In the genomic region with DNA sequence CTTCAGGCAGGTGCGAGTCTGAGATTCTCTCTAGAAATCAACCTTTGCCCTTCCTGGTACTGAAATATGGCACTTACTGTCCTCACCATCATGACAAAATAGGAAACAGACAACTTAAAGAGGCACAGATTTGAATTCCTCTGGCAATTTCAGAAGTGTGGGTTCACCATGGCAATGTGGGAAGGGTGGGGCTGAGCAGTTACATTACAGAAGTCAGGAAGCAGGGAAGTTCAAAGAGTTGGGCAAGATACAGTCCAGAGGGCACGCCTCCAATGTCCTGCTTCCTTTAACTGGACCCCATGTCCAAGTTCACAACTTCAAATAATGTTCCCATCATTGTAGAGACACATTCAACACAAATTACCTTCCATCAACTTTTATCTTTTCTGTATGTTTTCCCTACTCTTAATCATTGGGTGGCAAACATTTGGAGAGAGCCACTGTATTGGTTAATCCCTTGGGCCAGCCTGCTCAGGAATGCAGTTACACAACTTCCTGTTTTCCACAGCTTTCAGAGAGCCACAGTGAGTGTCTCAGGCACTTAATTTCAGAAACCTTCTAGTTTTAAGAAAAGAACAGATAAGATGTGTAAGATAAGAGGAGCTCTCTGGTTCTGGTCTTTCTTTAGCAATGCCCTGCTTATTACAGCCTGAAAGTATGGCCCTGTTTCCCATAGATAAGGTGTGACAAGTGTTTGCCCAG, we compare ENCODE assay signal across 19 mouse cellular contexts. TPM values are rescaled to one million over a fixed set of nuclear protein-coding genes. Genes with fewer than 3 reads are reported as not detected.
DNase-seq lines count a peak whose midpoint lies in the region; ATAC-seq and TF ChIP-seq lines count a peak whose summit lies in the region.
"Had no signal": no experiment of that assay in that cellular context is flagged by ENCODE, and none has a peak within 500 bp of the region (broad histone marks: within the 10 kb centered on the region; RNA-seq: fewer than 3 reads in every experiment).

No protein-coding gene starts in this region.

- WGBS in liver, postnatal 0 days (ENCODE audit: insufficient replicate concordance) = 56% methylated on average over 2 of the region's 2 CpGs
- 63% methylated on average over 2 of the region's 2 CpGs for WGBS in liver, embryonic 11.5 days
- WGBS in heart, embryonic 12.5 days = 74% methylated on average over 2 of the region's 2 CpGs

- H3K27ac ChIP-seq in liver, postnatal 0 days (ENCODE audit: low read depth) = no peak overlapping the region
- no peak overlapping the region for H3K27ac ChIP-seq in liver, embryonic 11.5 days (ENCODE audit: low read depth, low read length)
- peak overlapping the region; percentile 1; the same call in 1 of the 2 replicates for H3K27ac ChIP-seq in embryonic fibroblast, embryonic 13.5 days (ENCODE audit: insufficient read depth, low read length)
- H3K27ac ChIP-seq in heart, embryonic 12.5 days (ENCODE audit: poor library complexity, severe bottlenecking) = no peak overlapping the region
- H3K27ac ChIP-seq: embryonic facial prominence, embryonic 13.5 days had no signal

- no peak overlapping the region for H3K9ac ChIP-seq in liver, postnatal 0 days (replicated peaks)
- no peak overlapping the region for H3K9ac ChIP-seq in liver, embryonic 11.5 days (ENCODE audit: low read depth, low read length)
- H3K9ac ChIP-seq in heart, embryonic 12.5 days = no peak overlapping the region
- H3K9ac ChIP-seq: embryonic facial prominence, embryonic 13.5 days had no signal

- peak; percentile 51; the same call in 1 of the 2 replicates for ATAC-seq in liver, postnatal 0 days
- ATAC-seq in liver, embryonic 11.5 days (replicated peaks; ENCODE audit: low FRiP score) = no peak
- peak; percentile 79 for ATAC-seq in monocyte, adult 5-6 weeks (replicated peaks; ENCODE audit: insufficient number of reproducible peaks, low FRiP score, low TSS enrichment, poor library complexity, severe bottlenecking)
- ATAC-seq in heart, embryonic 12.5 days (ENCODE audit: insufficient number of reproducible peaks, low FRiP score) = no peak

- no peaks in the 10 kb centered on the region for H3K36me3 ChIP-seq in liver, postnatal 0 days (replicated peaks; ENCODE audit: insufficient read depth, low read length)
- H3K36me3 ChIP-seq in liver, embryonic 11.5 days (ENCODE audit: control insufficient read depth, insufficient read depth, low read length) = no peaks in the 10 kb centered on the region
- H3K36me3 ChIP-seq in C2C12 (ENCODE audit: control insufficient read depth, insufficient read depth) = no peaks in the 10 kb centered on the region
- H3K36me3 ChIP-seq in heart, embryonic 12.5 days = no peaks in the 10 kb centered on the region
- H3K36me3 ChIP-seq: embryonic facial prominence, embryonic 13.5 days had no signal

- no peaks in the 10 kb centered on the region for H3K79me3 ChIP-seq in C2C12 (ENCODE audit: low read depth)

- H3K9me3 ChIP-seq in liver, postnatal 0 days (ENCODE audit: low read length) = no peaks in the 10 kb centered on the region
- H3K9me3 ChIP-seq in liver, embryonic 11.5 days (ENCODE audit: control insufficient read depth, low read length) = no peaks in the 10 kb centered on the region
- H3K9me3 ChIP-seq in heart, embryonic 12.5 days (replicated peaks) = no peaks in the 10 kb centered on the region
- H3K9me3 ChIP-seq: embryonic facial prominence, embryonic 13.5 days had no signal

- H3K4me1 ChIP-seq in liver, postnatal 0 days (ENCODE audit: insufficient read depth) = 0 out of 2 replicates have a peak, but pooled peaks cover 3% of the 10 kb centered on the region
- no peaks in the 10 kb centered on the region; the same call in 1 of the 2 replicates for H3K4me1 ChIP-seq in liver, embryonic 11.5 days (replicated peaks; ENCODE audit: control insufficient read depth, insufficient read depth, low read length)
- H3K4me1 ChIP-seq in embryonic fibroblast, embryonic 13.5 days (ENCODE audit: control insufficient read depth, insufficient read depth, low read length) = peaks cover 9% of the 10 kb centered on the region
- peaks cover 4% of the 10 kb centered on the region; the same call in 1 of the 2 replicates for H3K4me1 ChIP-seq in heart, embryonic 12.5 days (replicated peaks)
- H3K4me1 ChIP-seq: embryonic facial prominence, embryonic 13.5 days had no signal

- no peak for TF ChIP-seq CTCF in liver, postnatal 0 days (IDR thresholded peaks at IDR 0.05; ENCODE audit: low read depth)
- no peak for TF ChIP-seq CTCF in C2C12 (IDR thresholded peaks at IDR 0.05; ENCODE audit: control insufficient read depth, insufficient read depth, insufficient read length)
- TF ChIP-seq CTCF in embryonic fibroblast, embryonic 13.5 days (IDR thresholded peaks at IDR 0.05; ENCODE audit: borderline replicate concordance, insufficient read depth, low read length) = no peak

- no peak overlapping the region for H3K4me2 ChIP-seq in liver, postnatal 0 days (ENCODE audit: low read depth, low read length)
- no peak overlapping the region for H3K4me2 ChIP-seq in liver, embryonic 11.5 days
- no peak overlapping the region for H3K4me2 ChIP-seq in heart, embryonic 12.5 days
- H3K4me2 ChIP-seq: embryonic facial prominence, embryonic 13.5 days; heart, embryonic 11.5 days had no signal

- H3ac ChIP-seq in C2C12 (ENCODE audit: control insufficient read depth, insufficient read length, low read depth) = no peak overlapping the region

- no peak for TF ChIP-seq EP300 in liver, postnatal 0 days (IDR thresholded peaks at IDR 0.05; ENCODE audit: low read depth)

- TF ChIP-seq POLR2A in embryonic fibroblast, embryonic 13.5 days (IDR thresholded peaks at IDR 0.05; ENCODE audit: low read depth, low read length) = no peak

- DNase-seq in liver, postnatal 0 days = no peak
- no peak for DNase-seq in liver, embryonic 11.5 days (ENCODE audit: low spot score)
- DNase-seq in left cerebral cortex, adult 8-10 months (ENCODE audit: low spot score in 2 of 2) = no peak
- DNase-seq: adrenal gland, adult 8-10 months; cerebellum, adult 2 months; gastrocnemius, postnatal 10 days; heart, postnatal 36 days; kidney, adult 9 months; kidney, postnatal 4 days; midbrain, embryonic 14.5 days; right cerebral cortex, adult 18-20 months; thymus, adult 18-20 months had no signal

- no peaks in the 10 kb centered on the region for H3K27me3 ChIP-seq in liver, postnatal 0 days (ENCODE audit: insufficient read depth, low read length)
- H3K27me3 ChIP-seq in liver, embryonic 11.5 days (replicated peaks; ENCODE audit: control insufficient read depth, insufficient read depth, low read length) = no peaks in the 10 kb centered on the region
- no peaks in the 10 kb centered on the region for H3K27me3 ChIP-seq in C2C12 (ENCODE audit: control insufficient read depth, insufficient read depth, insufficient read length)
- H3K27me3 ChIP-seq in heart, embryonic 12.5 days (replicated peaks) = peaks cover 2% of the 10 kb centered on the region; the same call in 1 of the 2 replicates
- H3K27me3 ChIP-seq: embryonic facial prominence, embryonic 13.5 days had no signal

- H3K79me2 ChIP-seq in C2C12 (ENCODE audit: control insufficient read depth, insufficient read depth) = no peaks in the 10 kb centered on the region

- H3K4me3 ChIP-seq in liver, postnatal 0 days (ENCODE audit: low read depth, low read length) = no peak overlapping the region
- no peak overlapping the region for H3K4me3 ChIP-seq in liver, embryonic 11.5 days (ENCODE audit: low read depth, low read length)
- H3K4me3 ChIP-seq in C2C12 (ENCODE audit: insufficient read depth, poor library complexity, severe bottlenecking) = no peak overlapping the region
- no peak overlapping the region for H3K4me3 ChIP-seq in embryonic fibroblast, embryonic 13.5 days (ENCODE audit: insufficient read depth, low read length)
- H3K4me3 ChIP-seq in heart, embryonic 12.5 days = no peak overlapping the region
- H3K4me3 ChIP-seq: embryonic facial prominence, embryonic 13.5 days had no signal

TF ChIP-seq in C2C12, 6 proteins besides CTCF, POLR2A, EP300 and RAD21:
- TF ChIP-seq FOSL1 (IDR thresholded peaks at IDR 0.05; ENCODE audit: insufficient read depth, low read length, poor library complexity, severe bottlenecking) = no peak
- TF ChIP-seq USF1 (IDR thresholded peaks at IDR 0.05; ENCODE audit: low read depth) = no peak
- TF ChIP-seq MYOD1 (IDR thresholded peaks at IDR 0.05; ENCODE audit: control insufficient read depth, insufficient read length, low read depth) = no peak
- no peak for TF ChIP-seq MAX (IDR thresholded peaks at IDR 0.05)
- TF ChIP-seq MYOG (IDR thresholded peaks at IDR 0.05; ENCODE audit: control insufficient read depth, extremely low read depth, insufficient read length) = no peak
- peak; percentile 36 for TF ChIP-seq CEBPB (IDR thresholded peaks at IDR 0.05; ENCODE audit: low read depth)

RNA-seq across cellular contexts. Expression of gene Acta2, which starts 7.0 kb away (rescaled TPM):
- polyA plus RNA-seq in liver, postnatal 0 days (2015; fragmentation: Nextera tagmentation; extraction: Ambion mirVana) = 7.3 and 7.7 TPM in 2 replicates
- 44.3 and 68.2 TPM in 2 replicates for polyA plus RNA-seq in liver, embryonic 11.5 days (2014; fragmentation: Nextera tagmentation; extraction: Ambion mirVana)
- 1,987 TPM for polyA plus RNA-seq in C2C12 (2012; fragmentation: generic; extraction: Trizol)
- polyA plus RNA-seq in embryonic fibroblast, embryonic 13.5 days (2011; ENCODE audit: insufficient read length, low read depth, missing spikeins) = 5,580 and 7,205 TPM in 2 replicates
- 1.9 TPM in 1 of 3 replicates, not detected in the others for total RNA-seq in monocyte, adult 5-6 weeks (2017)
- 1,019 and 1,096 TPM in 2 replicates for polyA plus RNA-seq in heart, embryonic 12.5 days (2016; fragmentation: Nextera tagmentation; extraction: Ambion mirVana)
- total RNA-seq in left cerebral cortex, adult 8-10 months (2022) = 10 to 100 TPM; 10.0 to 16.2 (median 11.1) TPM
- total RNA-seq: MEL had no signal

RNA-seq across cellular contexts. Expression of gene Fas, which starts 28.0 kb away (rescaled TPM):
- polyA plus RNA-seq in liver, postnatal 0 days (2015; fragmentation: Nextera tagmentation; extraction: Ambion mirVana) = 37.1 and 41.9 TPM in 2 replicates
- polyA plus RNA-seq in liver, embryonic 11.5 days (2014; fragmentation: Nextera tagmentation; extraction: Ambion mirVana) = 1.2 and 1.6 TPM in 2 replicates
- 1.3 TPM for polyA plus RNA-seq in C2C12 (2012; fragmentation: generic; extraction: Trizol)
- polyA plus RNA-seq in embryonic fibroblast, embryonic 13.5 days (2011; ENCODE audit: insufficient read length, low read depth, missing spikeins) = 27.9 and 32.2 TPM in 2 replicates
- total RNA-seq in monocyte, adult 5-6 weeks (2017) = 13.9 to 25.4 TPM (median 24.3 TPM) in 3 replicates
- 2.2 and 2.4 TPM in 2 replicates for polyA plus RNA-seq in heart, embryonic 12.5 days (2016; fragmentation: Nextera tagmentation; extraction: Ambion mirVana)
- total RNA-seq in left cerebral cortex, adult 8-10 months (2022) = 1 to 10 TPM in 3 of 4 experiments, under 1 TPM in 1; 0.91 to 3.0 (median 2.7) TPM
- total RNA-seq: MEL had no signal

Comparison
In these comparisons a context has a peak if more than half of its experiments do, and no peak if none do; other contexts are left out.
1. ATAC-seq: peak in liver, postnatal 0 days (single experiment) and monocyte, adult 5-6 weeks (single experiment); none in liver, embryonic 11.5 days (single experiment) and heart, embryonic 12.5 days (single experiment).
2. RNA of gene Acta2, which starts 7.0 kb away (polyA plus RNA-seq): 5,580 to 7,205 TPM in embryonic fibroblast, embryonic 13.5 days, 1,987 TPM in C2C12 (single experiment) and 1,019 to 1,096 TPM in heart, embryonic 12.5 days; 44.3 to 68.2 TPM in liver, embryonic 11.5 days and 7.3 to 7.7 TPM in liver, postnatal 0 days; every median in the first group is over 10 times any median in the second.